Mouse (Mus musculus): ENCODE measurements around the gene Aqr. TPM values are rescaled to one million over a fixed set of nuclear protein-coding genes. Genes with fewer than 3 reads are reported as not detected.

Gene Aqr
- polyA plus RNA-seq, 1 experiment = 30.5 TPM

GRCm38 (mm10) chr2:114093577-114093976, 93.2 kb downstream of the Aqr start:
- Histone ChIP-seq H3K27ac (ENCODE audit: insufficient read depth, low read depth, low read length) (no peak overlapping the region), H3K4me1 (ENCODE audit: control insufficient read depth, insufficient read depth, low read length) (0 out of 2 replicates have a peak, but pooled peaks cover 4% of the 10 kb centered on the region), H3K4me3 (ENCODE audit: insufficient read depth, low read length) (no peak overlapping the region)
- TF ChIP-seq POLR2A (IDR thresholded peaks at IDR 0.05; ENCODE audit: borderline replicate concordance, low read depth, low read length) (no peak), CTCF (IDR thresholded peaks at IDR 0.05; ENCODE audit: low read depth, low read length) (no peak)

DNA sequence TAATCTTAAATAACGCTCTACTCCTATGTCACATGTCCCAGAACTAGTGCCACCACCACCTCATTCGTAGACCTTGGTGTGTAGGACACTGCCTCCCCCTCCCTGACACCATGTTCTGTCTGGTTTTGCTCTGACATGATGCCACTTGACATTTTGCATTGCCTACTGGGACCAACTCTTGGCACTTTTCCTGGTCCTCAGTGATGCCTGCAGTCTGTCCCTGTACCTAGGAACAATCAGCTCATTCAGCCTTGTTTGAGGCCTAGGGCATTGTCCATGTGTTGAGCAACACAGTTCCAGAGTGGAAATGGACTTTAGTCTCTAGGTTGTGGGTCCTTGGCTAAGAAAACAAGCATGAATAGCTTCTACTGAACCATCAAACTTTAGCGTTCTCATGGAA, 97.0 kb downstream of the Aqr start:
- Histone ChIP-seq H3K4me3 (ENCODE audit: insufficient read depth, low read length) (no peak overlapping the region), H3K27ac (ENCODE audit: insufficient read depth, low read depth, low read length) (no peak overlapping the region), H3K4me1 (ENCODE audit: control insufficient read depth, insufficient read depth, low read length) (no peaks in the 10 kb centered on the region)
- no peak for TF ChIP-seq POLR2A (IDR thresholded peaks at IDR 0.05; ENCODE audit: borderline replicate concordance, low read depth, low read length)
- TF ChIP-seq CTCF (IDR thresholded peaks at IDR 0.05; ENCODE audit: low read depth, low read length) = no peak

GRCm38 (mm10) chr2:114087271-114087670, 99.6 kb downstream of the Aqr start:
- Histone ChIP-seq H3K4me1 (ENCODE audit: control insufficient read depth, insufficient read depth, low read length) (no peaks in the 10 kb centered on the region), H3K27ac (ENCODE audit: insufficient read depth, low read depth, low read length) (no peak overlapping the region), H3K4me3 (ENCODE audit: insufficient read depth, low read length) (no peak overlapping the region)
- no peak for TF ChIP-seq POLR2A (IDR thresholded peaks at IDR 0.05; ENCODE audit: borderline replicate concordance, low read depth, low read length)
- no peak for TF ChIP-seq CTCF (IDR thresholded peaks at IDR 0.05; ENCODE audit: low read depth, low read length)

GRCm38 (mm10) chr2:114071876-114072275, 114.9 kb downstream of the Aqr start:
- H3K27ac ChIP-seq (ENCODE audit: insufficient read depth, low read depth, low read length) = no peak overlapping the region
- no peak overlapping the region for H3K4me3 ChIP-seq (ENCODE audit: insufficient read depth, low read length)
- no peak for TF ChIP-seq POLR2A (IDR thresholded peaks at IDR 0.05; ENCODE audit: borderline replicate concordance, low read depth, low read length)
- TF ChIP-seq CTCF (IDR thresholded peaks at IDR 0.05; ENCODE audit: low read depth, low read length) = no peak
- no peaks in the 10 kb centered on the region for H3K4me1 ChIP-seq (ENCODE audit: control insufficient read depth, insufficient read depth, low read length)

DNA sequence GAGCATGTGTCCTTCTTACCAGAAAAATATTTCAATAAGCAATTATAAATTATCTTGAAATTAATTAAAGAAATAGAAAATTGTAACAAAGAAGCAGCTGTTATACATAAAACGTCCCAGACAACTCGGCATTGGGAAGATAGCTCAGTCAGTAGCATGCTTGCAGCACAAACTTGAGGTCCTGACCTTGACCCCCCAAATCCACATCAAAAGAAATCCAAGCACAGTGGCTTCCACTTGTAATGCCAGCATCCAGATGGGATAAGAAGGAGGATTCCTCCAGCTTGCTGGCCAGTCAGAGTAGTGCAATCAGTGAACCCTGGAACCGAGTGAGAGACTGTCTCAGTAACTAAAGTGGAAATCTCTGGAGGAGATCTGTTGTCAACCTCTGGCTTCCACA, 120.6 kb downstream of the Aqr start:
- Histone ChIP-seq H3K27ac (ENCODE audit: insufficient read depth, low read depth, low read length) (no peak overlapping the region), H3K4me3 (ENCODE audit: insufficient read depth, low read length) (no peak overlapping the region)
- TF ChIP-seq CTCF (IDR thresholded peaks at IDR 0.05; ENCODE audit: low read depth, low read length) = no peak
- no peak for TF ChIP-seq POLR2A (IDR thresholded peaks at IDR 0.05; ENCODE audit: borderline replicate concordance, low read depth, low read length)

DNA sequence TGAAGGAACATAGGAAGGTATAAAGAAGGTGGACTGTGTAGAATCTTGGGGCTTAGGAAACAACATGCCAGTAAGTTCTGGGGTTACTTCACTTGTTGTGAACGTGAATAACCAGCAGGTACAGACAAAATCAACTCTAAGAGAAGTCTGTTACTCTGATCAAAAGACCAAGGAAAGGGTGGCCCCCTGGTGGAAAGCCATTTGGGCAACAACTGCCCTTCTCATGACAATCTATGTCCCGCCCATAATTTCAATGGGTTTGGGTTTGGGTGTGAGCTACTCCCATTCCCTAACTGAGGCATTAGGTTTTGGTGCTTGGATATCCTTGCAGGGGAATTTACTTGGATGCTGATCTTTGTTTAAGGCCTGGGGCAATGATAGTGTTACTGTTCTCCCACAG, 122.8 kb downstream of the Aqr start:
- Histone ChIP-seq H3K4me3 (ENCODE audit: insufficient read depth, low read length) (no peak overlapping the region), H3K4me1 (ENCODE audit: control insufficient read depth, insufficient read depth, low read length) (peaks cover 2% of the 10 kb centered on the region; the same call in 1 of the 2 replicates), H3K27ac (ENCODE audit: insufficient read depth, low read depth, low read length) (no peak overlapping the region)
- no peak for TF ChIP-seq CTCF (IDR thresholded peaks at IDR 0.05; ENCODE audit: low read depth, low read length)
- TF ChIP-seq POLR2A (IDR thresholded peaks at IDR 0.05; ENCODE audit: borderline replicate concordance, low read depth, low read length) = no peak

More for the DNA sequence above, 120.6 kb downstream of the Aqr start:
- H3K4me1 ChIP-seq (ENCODE audit: control insufficient read depth, insufficient read depth, low read length) = no peaks in the 10 kb centered on the region

DNA sequence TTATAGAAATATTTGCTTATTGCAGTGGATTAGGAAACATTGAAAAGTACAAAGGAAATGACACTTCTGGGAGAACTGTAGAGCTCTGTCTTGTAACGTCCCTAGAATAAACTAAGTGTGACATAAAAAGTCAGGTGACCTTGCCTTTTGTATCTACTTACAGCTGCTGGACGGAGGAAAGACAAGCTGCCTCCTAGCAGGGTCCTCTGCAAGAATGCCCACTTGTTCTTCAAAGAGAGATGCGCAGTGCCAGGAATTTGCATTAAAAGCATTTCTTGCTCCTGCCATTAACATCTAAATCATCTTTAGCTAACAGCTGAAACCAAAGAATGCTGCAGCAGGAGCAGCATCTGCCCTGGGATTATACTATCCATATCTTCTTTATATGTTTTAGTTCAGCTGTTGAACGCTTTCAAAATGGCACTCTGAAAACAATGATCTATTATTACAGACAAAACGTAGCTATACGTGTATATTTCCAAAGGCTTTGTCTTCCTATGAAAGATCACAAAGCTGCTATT, 126.7 kb downstream of the Aqr start:
- TF ChIP-seq CTCF (IDR thresholded peaks at IDR 0.05; ENCODE audit: low read depth, low read length) (no peak), POLR2A (IDR thresholded peaks at IDR 0.05; ENCODE audit: borderline replicate concordance, low read depth, low read length) (no peak)
- H3K27ac ChIP-seq (ENCODE audit: insufficient read depth, low read depth, low read length) = no peak overlapping the region
- no peak overlapping the region for H3K4me3 ChIP-seq (ENCODE audit: insufficient read depth, low read length)
- peaks cover 2% of the 10 kb centered on the region; the same call in 1 of the 2 replicates for H3K4me1 ChIP-seq (ENCODE audit: control insufficient read depth, insufficient read depth, low read length)

GRCm38 (mm10) chr2:114059608-114060007, 127.2 kb downstream of the Aqr start:
- TF ChIP-seq POLR2A (IDR thresholded peaks at IDR 0.05; ENCODE audit: borderline replicate concordance, low read depth, low read length) (no peak), CTCF (IDR thresholded peaks at IDR 0.05; ENCODE audit: low read depth, low read length) (no peak)
- Histone ChIP-seq H3K4me1 (ENCODE audit: control insufficient read depth, insufficient read depth, low read length) (peaks cover 2% of the 10 kb centered on the region; the same call in 1 of the 2 replicates), H3K27ac (ENCODE audit: insufficient read depth, low read depth, low read length) (no peak overlapping the region), H3K4me3 (ENCODE audit: insufficient read depth, low read length) (no peak overlapping the region)

DNA sequence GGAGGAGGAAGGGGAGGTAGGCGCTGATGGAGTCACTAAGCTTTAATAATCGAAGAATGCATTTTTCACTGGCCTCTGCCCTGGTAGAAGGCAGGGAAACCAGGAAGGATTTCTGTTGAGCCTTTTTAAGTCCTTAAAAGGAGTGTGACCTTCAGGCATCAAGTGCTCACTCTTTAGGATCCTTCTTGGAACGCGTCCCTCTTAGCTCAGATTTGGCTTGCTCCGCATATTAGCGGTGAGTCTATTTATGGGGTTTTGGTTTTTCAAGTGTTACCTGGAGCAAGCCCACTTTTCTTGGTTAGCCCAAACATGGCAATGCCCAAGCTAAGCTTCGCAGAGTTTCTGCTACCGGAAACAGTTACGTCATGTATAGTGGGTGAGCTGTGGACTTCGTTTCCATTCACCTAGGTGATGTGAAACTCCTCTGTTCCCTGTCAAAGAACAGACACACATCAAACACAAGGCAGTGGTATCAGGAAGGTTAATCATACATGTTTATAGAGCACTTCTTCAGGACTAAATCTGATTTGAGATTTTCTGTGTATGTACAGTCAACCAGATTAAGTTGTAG, 128.5 kb downstream of the Aqr start:
- Histone ChIP-seq H3K27ac (ENCODE audit: insufficient read depth, low read depth, low read length) (no peak overlapping the region), H3K4me3 (ENCODE audit: insufficient read depth, low read length) (no peak overlapping the region), H3K4me1 (ENCODE audit: control insufficient read depth, insufficient read depth, low read length) (peaks cover 2% of the 10 kb centered on the region; the same call in 1 of the 2 replicates)
- TF ChIP-seq POLR2A (IDR thresholded peaks at IDR 0.05; ENCODE audit: borderline replicate concordance, low read depth, low read length) = no peak
- TF ChIP-seq CTCF (IDR thresholded peaks at IDR 0.05; ENCODE audit: low read depth, low read length) = no peak

- Histone ChIP-seq H3K4me1 (ENCODE audit: control insufficient read depth, insufficient read depth, low read length) (peaks cover 2% of the 10 kb centered on the region; the same call in 1 of the 2 replicates), H3K27ac (ENCODE audit: insufficient read depth, low read depth, low read length) (no peak overlapping the region), H3K4me3 (ENCODE audit: insufficient read depth, low read length) (no peak overlapping the region)
- TF ChIP-seq POLR2A (IDR thresholded peaks at IDR 0.05; ENCODE audit: borderline replicate concordance, low read depth, low read length) = no peak
- no peak for TF ChIP-seq CTCF (IDR thresholded peaks at IDR 0.05; ENCODE audit: low read depth, low read length)
Observed at GRCm38 (mm10) chr2:114057303-114057853, 129.4 kb downstream of the Aqr start.
